9 mouse cellular contexts compared by ENCODE assay signal in genomic region chr10:39165632-39166115, GRCm38 (mm10). TPM values are rescaled to one million over a fixed set of nuclear protein-coding genes. Genes with fewer than 3 reads are reported as not detected.
A peak's percentile ranks its signal among the peaks of the same experiment; 100 is the strongest.
DNase-seq lines count a peak whose midpoint lies in the region; ATAC-seq and TF ChIP-seq lines count a peak whose summit lies in the region.
"Had no signal": no experiment of that assay in that cellular context is flagged by ENCODE, and none has a peak within 500 bp of the region (broad histone marks: within the 10 kb centered on the region; RNA-seq: fewer than 3 reads in every experiment).

No protein-coding gene starts in this region.

- no peaks in the 10 kb centered on the region for H3K36me3 ChIP-seq in heart, adult 2 months (ENCODE audit: control insufficient read depth, insufficient read depth, low read length)
- no peaks in the 10 kb centered on the region for H3K36me3 ChIP-seq in heart, embryonic 11.5 days (ENCODE audit: control insufficient read depth, insufficient read depth, low read length)
- H3K36me3 ChIP-seq in stomach, embryonic 16.5 days (ENCODE audit: control insufficient read depth, insufficient read depth, low read length) = no peaks in the 10 kb centered on the region

- H3K4me1 ChIP-seq in heart, adult 2 months (ENCODE audit: control insufficient read depth, insufficient read depth, low read length) = no peaks in the 10 kb centered on the region
- H3K4me1 ChIP-seq in heart, embryonic 11.5 days (ENCODE audit: control insufficient read depth, insufficient read depth, low read length) = peaks cover 6% of the 10 kb centered on the region; the same call in 1 of the 2 replicates
- H3K4me1 ChIP-seq in stomach, embryonic 16.5 days (ENCODE audit: control insufficient read depth, insufficient read depth, low read length) = 0 out of 2 replicates have a peak, but pooled peaks cover 12% of the 10 kb centered on the region

- TF ChIP-seq POLR2A in heart, adult 2 months (IDR thresholded peaks at IDR 0.05; ENCODE audit: insufficient read depth, low read depth, low read length) = no peak

- TF ChIP-seq CTCF in heart, adult 2 months (IDR thresholded peaks at IDR 0.05) = no peak

- H3K27me3 ChIP-seq in heart, adult 2 months (ENCODE audit: control insufficient read depth, insufficient read depth, low read length) = no peaks in the 10 kb centered on the region
- no peaks in the 10 kb centered on the region for H3K27me3 ChIP-seq in heart, embryonic 11.5 days (ENCODE audit: control insufficient read depth, insufficient read depth, low read length)
- H3K27me3 ChIP-seq in stomach, embryonic 16.5 days (ENCODE audit: control insufficient read depth, insufficient read depth, low read length) = no peaks in the 10 kb centered on the region

- H3K4me3 ChIP-seq in heart, adult 2 months = peak overlapping the region; percentile 19
- H3K4me3 ChIP-seq in heart, embryonic 11.5 days (ENCODE audit: low read depth, low read length) = peak overlapping the region; percentile 31
- H3K4me3 ChIP-seq in stomach, embryonic 16.5 days (replicated peaks; ENCODE audit: low read length) = peak overlapping the region; percentile 11

- H3K79me2 ChIP-seq in heart, adult 2 months (replicated peaks; ENCODE audit: control insufficient read depth, insufficient read depth, low read length) = no peaks in the 10 kb centered on the region

- 11% methylated on average over 11 of the region's 11 CpGs for WGBS in heart, adult 2 months
- WGBS in heart, embryonic 11.5 days (ENCODE audit: insufficient replicate concordance) = 21% methylated on average over 11 of the region's 11 CpGs
- 26% methylated on average over 11 of the region's 11 CpGs for WGBS in stomach, embryonic 16.5 days

- ATAC-seq in common myeloid progenitor, adult 5-6 weeks (replicated peaks; ENCODE audit: low read depth, poor library complexity, severe bottlenecking) = peak; percentile 26; the same call in 1 of the 2 replicates
- ATAC-seq in heart, embryonic 11.5 days (replicated peaks; ENCODE audit: insufficient number of reproducible peaks, low FRiP score, low TSS enrichment) = no peak
- peak; percentile 44 for ATAC-seq in megakaryocyte progenitor cell, adult 5-6 weeks (replicated peaks; ENCODE audit: poor library complexity)
- ATAC-seq in stomach, embryonic 16.5 days (ENCODE audit: insufficient read depth, low FRiP score) = no peak

- H3K9ac ChIP-seq in heart, adult 2 months (ENCODE audit: low read depth, low read length) = peak overlapping the region; percentile 32; the same call in 1 of the 2 replicates
- peak overlapping the region; percentile 71 for H3K9ac ChIP-seq in heart, embryonic 11.5 days (ENCODE audit: low read depth, low read length)
- 0 out of 2 replicates have a peak overlapping the region, but pooled peaks have one; percentile 48 for H3K9ac ChIP-seq in stomach, embryonic 16.5 days (ENCODE audit: low read length)

- H3K27ac ChIP-seq in heart, adult 2 months = peak overlapping the region; percentile 20; the same call in 1 of the 2 replicates
- peak overlapping the region; percentile 47; the same call in 1 of the 2 replicates for H3K27ac ChIP-seq in heart, embryonic 11.5 days (ENCODE audit: low read depth, low read length)
- peak overlapping the region; percentile 59 for H3K27ac ChIP-seq in stomach, embryonic 16.5 days (ENCODE audit: low read length)

- peak overlapping the region; percentile 55 for H3K4me2 ChIP-seq in heart, embryonic 11.5 days
- H3K4me2 ChIP-seq in stomach, embryonic 16.5 days (ENCODE audit: low read depth, low read length) = peak overlapping the region; percentile 12; the same call in 1 of the 2 replicates

- DNase-seq in heart, adult 2 months = peak in 1 of 2 experiments; percentile 13
- no peak for DNase-seq in heart, adult 8-10 months (ENCODE audit: low spot score)
- peak; percentile 36 to 62 for DNase-seq in layer of hippocampus, postnatal 36 days
- no peak for DNase-seq in T-cell, adult 2 months (ENCODE audit: low spot score)

- intact Hi-C loops in heart, adult 2 months (cut with DNase I) = no loop called here

- no peaks in the 10 kb centered on the region for H3K9me3 ChIP-seq in heart, embryonic 11.5 days (replicated peaks; ENCODE audit: control insufficient read depth, low read length)
- H3K9me3 ChIP-seq in stomach, embryonic 16.5 days (replicated peaks; ENCODE audit: control insufficient read depth, low read length) = no peaks in the 10 kb centered on the region

- TF ChIP-seq EP300 in heart, adult 2 months (IDR thresholded peaks at IDR 0.05; ENCODE audit: insufficient read depth, low read depth, low read length) = no peak

RNA-seq across cellular contexts. Expression of gene Ccn6, which starts 2.1 kb away (rescaled TPM):
- under 1 TPM in 1 of 2 experiments, not detected in 1; 0.32 TPM for total RNA-seq in heart, adult 2 months (2021)
- polyA plus RNA-seq in heart, adult 2 months (2012; rRNA removed) = 0.23 TPM in 1 of 2 replicates, not detected in the other
- not detected for total RNA-seq in heart, adult 8-10 months (2022)
- total RNA-seq in common myeloid progenitor, adult 5-6 weeks (2017) = not detected in 2 replicates
- polyA plus RNA-seq in heart, embryonic 11.5 days (2014; fragmentation: Nextera tagmentation; extraction: Ambion mirVana) = 0.36 TPM in 1 of 2 replicates, not detected in the other
- total RNA-seq in layer of hippocampus, postnatal 36 days (2021) = under 1 TPM in 1 of 2 experiments, not detected in 1; 0.28 TPM
- not detected in 2 replicates for total RNA-seq in megakaryocyte progenitor cell, adult 5-6 weeks (2015)
- total RNA-seq in megakaryocyte progenitor cell, adult 5-6 weeks (2017) = not detected in 2 replicates
- 0.37 and 0.46 TPM in 2 replicates for polyA plus RNA-seq in stomach, embryonic 16.5 days (2015; fragmentation: Nextera tagmentation; extraction: Ambion mirVana)
- total RNA-seq: CH12.LX had no signal

RNA-seq across cellular contexts. Expression of gene Tube1, which starts 31.9 kb away (rescaled TPM):
- total RNA-seq in heart, adult 2 months (2021) = 1 to 10 TPM in 1 of 2 experiments, under 1 TPM in 1; 0.60 to 1.3 TPM
- 0.79 and 0.80 TPM in 2 replicates for polyA plus RNA-seq in heart, adult 2 months (2012; rRNA removed)
- 1 to 10 TPM in 2 of 4 experiments, under 1 TPM in 2; 0.73 to 1.3 (median 0.96) TPM for total RNA-seq in heart, adult 8-10 months (2022)
- total RNA-seq in common myeloid progenitor, adult 5-6 weeks (2017) = 16.3 and 20.3 TPM in 2 replicates
- 14.5 TPM in 2 replicates for polyA plus RNA-seq in heart, embryonic 11.5 days (2014; fragmentation: Nextera tagmentation; extraction: Ambion mirVana)
- 1 to 10 TPM; 2.8 TPM for total RNA-seq in layer of hippocampus, postnatal 36 days (2021)
- total RNA-seq in megakaryocyte progenitor cell, adult 5-6 weeks (2015) = 10.8 and 15.2 TPM in 2 replicates
- 14.1 and 19.2 TPM in 2 replicates for total RNA-seq in megakaryocyte progenitor cell, adult 5-6 weeks (2017)
- 16.2 and 17.6 TPM in 2 replicates for polyA plus RNA-seq in stomach, embryonic 16.5 days (2015; fragmentation: Nextera tagmentation; extraction: Ambion mirVana)

RNA-seq across cellular contexts. Expression of gene Fam229b, which starts 32.0 kb away (rescaled TPM):
- 1 to 10 TPM; 4.6 to 6.5 TPM for total RNA-seq in heart, adult 2 months (2021)
- 3.3 and 5.8 TPM in 2 replicates for polyA plus RNA-seq in heart, adult 2 months (2012; rRNA removed)
- 10 to 100 TPM in 2 of 4 experiments, 1 to 10 TPM in 2; 6.2 to 10.7 (median 9.3) TPM for total RNA-seq in heart, adult 8-10 months (2022)
- total RNA-seq in common myeloid progenitor, adult 5-6 weeks (2017) = 1.5 TPM in 1 of 2 replicates, not detected in the other
- 8.0 and 8.6 TPM in 2 replicates for polyA plus RNA-seq in heart, embryonic 11.5 days (2014; fragmentation: Nextera tagmentation; extraction: Ambion mirVana)
- 10 to 100 TPM; 12.3 to 13.0 TPM for total RNA-seq in layer of hippocampus, postnatal 36 days (2021)
- total RNA-seq in megakaryocyte progenitor cell, adult 5-6 weeks (2015) = 0.83 and 3.3 TPM in 2 replicates
- 1.8 TPM in 1 of 2 replicates, not detected in the other for total RNA-seq in megakaryocyte progenitor cell, adult 5-6 weeks (2017)
- 8.0 and 9.7 TPM in 2 replicates for polyA plus RNA-seq in stomach, embryonic 16.5 days (2015; fragmentation: Nextera tagmentation; extraction: Ambion mirVana)

Comparison
In these comparisons a context has a peak if more than half of its experiments do, and no peak if none do; other contexts are left out.
1. DNase-seq: peak in layer of hippocampus, postnatal 36 days (2 of 2); none in heart, adult 8-10 months (single experiment) and T-cell, adult 2 months (single experiment).
2. ATAC-seq: peak in common myeloid progenitor, adult 5-6 weeks (single experiment) and megakaryocyte progenitor cell, adult 5-6 weeks (single experiment); none in heart, embryonic 11.5 days (single experiment) and stomach, embryonic 16.5 days (single experiment).
3. Peak in every context shown above with its lines, with median percentiles within 50 percentile points of each other: H3K27ac ChIP-seq, H3K4me3 ChIP-seq and H3K9ac ChIP-seq.